Mouse (Mus musculus) thymus, adult 2 months (tissue): ENCODE results near the gene Cd9.

Source experiments
- CTCF ChIP-seq: fragments of 200-500 bp; IDR thresholded peaks from 2 replicates; pipeline ENCODE4 v1.5.1; 2012; ENCODE audit warnings: mild to moderate bottlenecking, control low read depth, low read length, moderate library complexity, borderline replicate concordance; ENCODE audit not compliant: control insufficient read depth, poor library complexity, insufficient read depth; ENCODE audit errors: extremely low read depth
- POLR2A ChIP-seq: fragments of 200-500 bp; IDR thresholded peaks from 2 replicates; pipeline ENCODE4 v1.6.1; 2012; ENCODE audit warnings: mild to moderate bottlenecking, low read length, control low read depth, moderate library complexity; ENCODE audit not compliant: control insufficient read depth, poor library complexity, insufficient read depth; ENCODE audit errors: extremely low read depth

DNA sequence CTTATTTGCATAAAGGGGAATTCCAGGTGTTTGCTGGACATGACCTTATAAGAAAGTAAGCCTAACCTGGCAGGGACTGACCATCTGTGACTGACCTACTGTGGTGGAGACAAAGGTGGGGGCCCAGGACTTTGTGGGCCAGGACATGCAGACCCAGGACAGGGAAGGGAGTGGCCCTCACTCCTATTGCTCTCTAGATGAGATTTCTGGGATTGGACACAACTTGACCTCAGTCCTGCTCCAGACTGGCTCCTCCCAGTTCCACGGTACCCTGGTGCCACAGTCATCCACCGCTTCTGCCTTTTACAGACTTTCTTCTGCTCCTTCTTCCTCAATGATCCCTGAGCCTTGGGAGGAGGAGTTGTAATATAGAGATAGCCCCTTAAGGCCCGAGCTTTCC, 63.6 kb downstream of the Cd9 start:
- no peak for TF ChIP-seq POLR2A
- TF ChIP-seq CTCF = no peak
